Mouse (Mus musculus): Measurements from ENCODE around the gene Nwd2.

- TF ChIP-seq CTCF (IDR thresholded peaks at IDR 0.05; ENCODE audit: extremely low read depth, insufficient read length, insufficient replicate concordance, low read depth, low read length) (no peak), POLR2A (IDR thresholded peaks at IDR 0.05; ENCODE audit: low read depth, low read length) (no peak)
These were observed 24.8 kb upstream of the Nwd2 start for GRCm38 (mm10) chr5:63624123-63624522.
